Mouse (Mus musculus): Measurements from ENCODE around the gene Ugt1a5.
"Not testable (repeated sequence)": the region's sequence is repeated elsewhere in the genome, so short reads cannot be mapped to it uniquely, and the experiment has no call there.

GRCm38 (mm10) chr1:88225301-88225700 is 59.5 kb downstream of the Ugt1a5 start:
- TF ChIP-seq CTCF, EP300 (IDR thresholded peaks at IDR 0.05; ENCODE audit: low read depth): not testable (repeated sequence)

Data from heart, postnatal 0 days (tissue).